ENCODE assay signal across 10 mouse cellular contexts in the genomic region with DNA sequence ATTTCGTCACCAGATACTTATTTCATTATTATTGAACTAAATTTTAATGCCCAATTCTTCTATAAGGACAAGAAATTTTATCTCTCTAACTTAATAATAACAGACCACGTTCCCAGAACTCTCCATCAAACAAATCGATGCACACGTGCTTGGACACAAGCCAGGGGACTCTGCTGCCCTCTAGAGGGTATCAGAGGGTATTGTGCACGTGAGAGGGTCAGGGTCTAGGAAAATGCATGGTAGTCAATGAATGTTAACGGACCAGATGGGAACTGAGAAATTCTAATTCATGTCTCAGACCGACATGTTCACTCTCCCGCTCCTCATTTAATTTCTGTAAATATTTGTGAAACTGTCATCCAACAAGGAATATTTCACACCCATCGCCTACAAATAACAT. TPM values are rescaled to one million over a fixed set of nuclear protein-coding genes. Genes with fewer than 3 reads are reported as not detected.
DNase-seq lines count a peak whose midpoint lies in the region; TF ChIP-seq lines count a peak whose summit lies in the region.
"Had no signal": no experiment of that assay in that cellular context is flagged by ENCODE, and none has a peak within 500 bp of the region (broad histone marks: within the 10 kb centered on the region; RNA-seq: fewer than 3 reads in every experiment).

No protein-coding gene starts in this region.

- TF ChIP-seq CTCF in kidney, adult 2 months (conservative IDR thresholded peaks at IDR 0.05; ENCODE audit: insufficient read depth, insufficient read length, low read depth, low read length): peak; percentile 36; the same call in 1 of the 2 replicates
- TF ChIP-seq CTCF in thymus, adult 2 months (IDR thresholded peaks at IDR 0.05; ENCODE audit: borderline replicate concordance, control insufficient read depth, extremely low read depth, insufficient read depth, low read length, poor library complexity): no peak

- no peak for TF ChIP-seq POLR2A in kidney, adult 2 months (IDR thresholded peaks at IDR 0.05; ENCODE audit: low read depth, low read length)
- no peak for TF ChIP-seq POLR2A in thymus, adult 2 months (IDR thresholded peaks at IDR 0.05; ENCODE audit: control insufficient read depth, extremely low read depth, insufficient read depth, low read length, poor library complexity)

- H3K36me3 ChIP-seq in kidney, adult 2 months (ENCODE audit: control insufficient read depth, insufficient read depth, low read length): no peaks in the 10 kb centered on the region
- H3K36me3 ChIP-seq in thymus, adult 2 months (ENCODE audit: control insufficient read depth, insufficient read depth, low read length): no peaks in the 10 kb centered on the region
- H3K36me3 ChIP-seq: embryonic facial prominence, embryonic 12.5 days; lung, embryonic 15.5 days had no signal

- H3K27me3 ChIP-seq in kidney, adult 2 months (replicated peaks; ENCODE audit: control insufficient read depth, insufficient read depth, low read length): no peaks in the 10 kb centered on the region; the same call in 1 of the 2 replicates
- H3K27me3 ChIP-seq in thymus, adult 2 months (ENCODE audit: control insufficient read depth, insufficient read depth, low read length): no peaks in the 10 kb centered on the region
- H3K27me3 ChIP-seq: embryonic facial prominence, embryonic 12.5 days; lung, embryonic 15.5 days had no signal

- WGBS in kidney, adult 2 months: 66% methylated on average over 9 of the region's 9 CpGs
- WGBS in thymus, adult 2 months: 82% methylated on average over 9 of the region's 9 CpGs

- DNase-seq in kidney, adult 2 months: no peak
- no peak for DNase-seq in kidney, adult 11 months
- DNase-seq in thymus, postnatal 25 days: peak; percentile 14
- no peak for DNase-seq in thymus, adult 2 months
- DNase-seq in embryo, embryonic 11.5 days (ENCODE audit: low read depth, low spot score): peak; percentile 17
- no peak for DNase-seq in ovary, postnatal 14 days (ENCODE audit: low spot score)
- DNase-seq in spleen, adult 18-20 months: no peak
- no peak for DNase-seq in spleen, postnatal 36 days (ENCODE audit: low spot score in 2 of 2)

- no peaks in the 10 kb centered on the region for H3K4me1 ChIP-seq in kidney, adult 2 months (ENCODE audit: control insufficient read depth, insufficient read depth, low read length)
- no peaks in the 10 kb centered on the region for H3K4me1 ChIP-seq in thymus, adult 2 months (replicated peaks; ENCODE audit: control insufficient read depth, insufficient read depth, low read length)
- H3K4me1 ChIP-seq: embryonic facial prominence, embryonic 12.5 days; lung, embryonic 15.5 days had no signal

- no peak overlapping the region for H3K27ac ChIP-seq in kidney, adult 2 months (ENCODE audit: insufficient read depth, low read depth, low read length)
- H3K27ac ChIP-seq in thymus, adult 2 months (ENCODE audit: control insufficient read depth, insufficient read depth, low read length): no peak overlapping the region
- H3K27ac ChIP-seq: embryonic facial prominence, embryonic 12.5 days; lung, embryonic 15.5 days had no signal

- H3K4me3 ChIP-seq in kidney, adult 2 months (ENCODE audit: insufficient read depth, low read depth, low read length): no peak overlapping the region
- no peak overlapping the region for H3K4me3 ChIP-seq in thymus, adult 2 months (ENCODE audit: control insufficient read depth, insufficient read depth, low read length)
- H3K4me3 ChIP-seq: embryonic facial prominence, embryonic 12.5 days; lung, embryonic 15.5 days had no signal

RNA-seq across cellular contexts. Expression of gene Snrpf, which starts 18.5 kb away (rescaled TPM):
- polyA plus RNA-seq in kidney, adult 2 months (2012; rRNA removed): 30.8 and 32.7 TPM in 2 replicates
- 88.9 and 92.2 TPM in 2 replicates for polyA plus RNA-seq in thymus, adult 2 months (2012; rRNA removed)

RNA-seq across cellular contexts. Expression of gene Ntn4, which starts 32.4 kb away (rescaled TPM):
- polyA plus RNA-seq in kidney, adult 2 months (2012; rRNA removed): 35.1 and 36.1 TPM in 2 replicates
- polyA plus RNA-seq in thymus, adult 2 months (2012; rRNA removed): 1.1 and 1.3 TPM in 2 replicates

Comparison
In these comparisons a context has a peak if more than half of its experiments do, and no peak if none do; other contexts are left out.
1. DNase-seq: peak in thymus, postnatal 25 days (single experiment) and embryo, embryonic 11.5 days (single experiment); none in kidney, adult 2 months (single experiment), kidney, adult 11 months (single experiment), thymus, adult 2 months (single experiment), ovary, postnatal 14 days (single experiment), spleen, adult 18-20 months (0 of 2) and spleen, postnatal 36 days (0 of 2).
2. RNA of gene Ntn4, which starts 32.4 kb away (polyA plus RNA-seq): 35.1 to 36.1 TPM in kidney, adult 2 months; 1.1 to 1.3 TPM in thymus, adult 2 months; every median in the first group is over 10 times any median in the second.